Mouse (Mus musculus): ENCODE measurements around the gene Lipc. TPM values are rescaled to one million over a fixed set of nuclear protein-coding genes. Genes with fewer than 3 reads are reported as not detected.

The Lipc gene
- polyA plus RNA-seq, 1 experiment from 2014 or later: 0.38 TPM

DNA sequence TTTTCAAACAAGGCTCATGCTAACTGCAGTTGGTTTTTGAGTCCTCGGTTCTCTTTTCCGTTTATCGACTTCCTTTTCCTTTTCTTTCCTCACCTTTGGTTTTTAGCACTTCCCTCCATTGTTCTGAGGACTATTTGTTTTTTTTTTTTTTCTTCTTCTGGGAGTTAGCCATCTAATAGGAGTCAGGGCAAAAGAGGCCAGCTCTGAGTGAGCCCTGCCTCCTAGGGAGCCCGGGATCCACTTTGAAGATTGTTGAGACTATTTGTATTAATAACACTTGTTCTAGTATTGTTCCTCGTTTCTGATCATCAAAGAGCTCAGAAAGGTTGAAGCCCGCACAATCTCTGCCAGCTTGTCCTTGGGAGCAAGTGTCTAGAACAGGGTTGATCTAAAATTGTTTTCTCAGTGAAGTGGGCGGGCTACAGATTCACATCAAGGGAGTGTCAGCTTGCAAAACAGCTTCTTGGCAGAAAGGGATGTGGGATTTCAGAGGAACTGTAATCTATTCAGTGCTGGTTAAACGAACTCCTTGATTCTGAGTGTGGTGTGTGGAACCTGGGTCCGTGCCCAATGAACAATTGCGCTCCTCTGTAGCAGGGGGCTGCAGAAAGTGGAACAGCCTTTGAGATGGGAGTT, 103.8 kb downstream of the Lipc start:
- H3K36me3 ChIP-seq (ENCODE audit: control insufficient read depth, insufficient read depth, low read length): no peaks in the 10 kb centered on the region
- H3K27me3 ChIP-seq (replicated peaks; ENCODE audit: control insufficient read depth, insufficient read depth, low read length): no peaks in the 10 kb centered on the region
- H3K4me1 ChIP-seq (ENCODE audit: control insufficient read depth, insufficient read depth, low read length): no peaks in the 10 kb centered on the region; the same call in 1 of the 2 replicates
- H3K9me3 ChIP-seq (replicated peaks; ENCODE audit: control insufficient read depth, low read length): no peaks in the 10 kb centered on the region
- no peak overlapping the region for H3K4me3 ChIP-seq (ENCODE audit: low read depth, low read length)
- ATAC-seq (no peak), DNase-seq (ENCODE audit: low spot score) (peak; percentile 70)
- 42% methylated on average over 10 of the region's 10 CpGs for WGBS
- H3K9ac ChIP-seq (ENCODE audit: low read length): no peak overlapping the region
- H3K27ac ChIP-seq (ENCODE audit: low read depth, low read length): no peak overlapping the region
- no peak overlapping the region for H3K4me2 ChIP-seq (ENCODE audit: low read length)

DNA sequence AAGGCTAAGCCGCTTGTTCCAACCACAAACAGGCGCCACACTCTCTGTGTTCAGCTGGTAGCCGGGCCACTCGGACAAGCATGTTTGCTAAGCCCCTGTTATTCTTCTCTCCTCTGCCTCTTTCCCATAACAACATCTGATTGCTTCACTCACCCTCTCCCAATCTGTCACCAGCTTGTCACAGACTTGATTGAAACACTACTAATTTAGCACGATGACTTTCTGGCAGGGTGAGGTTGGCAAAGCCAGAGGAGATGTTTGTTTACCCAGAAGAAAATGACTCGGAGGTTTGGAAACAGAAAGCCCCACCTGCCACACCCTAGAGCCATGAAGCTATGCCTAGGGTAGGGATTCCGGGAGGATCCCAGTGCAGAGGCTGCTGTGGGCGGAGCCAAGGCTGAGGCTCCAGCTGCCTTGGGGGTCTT, 104.4 kb downstream of the Lipc start:
- Histone ChIP-seq H3K9ac (ENCODE audit: low read length) (no peak overlapping the region), H3K36me3 (ENCODE audit: control insufficient read depth, insufficient read depth, low read length) (no peaks in the 10 kb centered on the region), H3K4me1 (ENCODE audit: control insufficient read depth, insufficient read depth, low read length) (no peaks in the 10 kb centered on the region; the same call in 1 of the 2 replicates), H3K4me2 (ENCODE audit: low read length) (peak overlapping the region; percentile 12; the same call in 1 of the 2 replicates), H3K4me3 (ENCODE audit: low read depth, low read length) (no peak overlapping the region), H3K27me3 (replicated peaks; ENCODE audit: control insufficient read depth, insufficient read depth, low read length) (no peaks in the 10 kb centered on the region), H3K9me3 (replicated peaks; ENCODE audit: control insufficient read depth, low read length) (no peaks in the 10 kb centered on the region), H3K27ac (ENCODE audit: low read depth, low read length) (no peak overlapping the region)
- 42% methylated on average over 8 of the region's 8 CpGs for WGBS
- ATAC-seq: peak; percentile 54; the same call in 1 of the 2 replicates
- DNase-seq (ENCODE audit: low spot score): peak; percentile 71

DNA sequence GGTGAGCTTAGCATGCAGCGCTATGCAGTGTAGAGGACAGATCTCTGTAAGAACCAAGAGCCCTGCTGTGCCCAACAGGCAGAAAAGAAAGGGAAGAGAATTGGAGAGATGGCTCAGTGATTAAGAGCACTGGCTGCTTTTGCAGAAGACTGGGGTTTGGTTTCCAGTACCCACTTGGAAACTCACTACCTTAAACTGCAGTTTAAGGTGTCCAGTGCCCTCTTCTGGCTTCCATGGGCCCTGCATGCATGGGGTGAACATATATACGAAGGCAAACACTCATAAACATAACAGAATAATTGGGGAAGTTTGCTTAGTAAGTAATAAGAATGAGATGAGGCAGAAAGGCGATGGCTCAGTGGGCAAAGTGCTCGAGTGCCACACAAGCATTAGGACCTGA, 108.8 kb downstream of the Lipc start:
- no peak overlapping the region for H3K4me2 ChIP-seq (ENCODE audit: low read length)
- H3K9me3 ChIP-seq (replicated peaks; ENCODE audit: control insufficient read depth, low read length): no peaks in the 10 kb centered on the region

DNA sequence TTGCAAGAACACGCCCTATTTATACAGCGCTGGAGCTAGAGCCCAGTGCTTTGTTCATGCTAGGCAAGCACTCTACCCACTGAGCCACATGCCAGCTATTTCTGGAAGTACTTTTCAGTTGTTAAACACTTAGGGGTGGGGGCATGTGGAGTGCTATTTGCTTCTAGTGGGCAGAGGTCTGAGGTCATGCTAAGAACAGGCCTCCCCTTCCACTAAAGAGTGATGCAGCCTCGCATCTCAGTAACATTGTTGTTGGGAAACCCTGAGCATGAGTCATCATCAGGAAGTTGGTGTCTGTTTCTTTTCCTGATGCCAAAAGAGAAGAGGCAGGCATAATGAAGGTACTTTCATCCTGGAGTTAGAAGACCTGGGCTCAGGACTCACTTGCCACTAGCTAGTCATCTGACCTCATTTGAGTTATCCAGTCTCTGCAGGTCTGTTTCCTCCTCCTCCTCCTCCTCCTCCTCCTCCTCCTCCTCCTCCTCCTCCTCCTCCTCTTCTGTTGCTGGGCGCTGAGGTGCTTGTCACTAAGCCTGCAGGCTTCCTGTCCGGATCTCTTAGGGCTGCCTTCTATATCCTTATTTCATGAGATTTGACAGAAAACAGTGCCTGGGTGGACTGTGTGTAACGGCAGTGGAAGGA, 109.6 kb downstream of the Lipc start:
- ATAC-seq (no peak), DNase-seq (ENCODE audit: low spot score) (no peak)
- Histone ChIP-seq H3K27ac (ENCODE audit: low read depth, low read length) (no peak overlapping the region), H3K36me3 (ENCODE audit: control insufficient read depth, insufficient read depth, low read length) (no peaks in the 10 kb centered on the region), H3K4me3 (ENCODE audit: low read depth, low read length) (no peak overlapping the region), H3K27me3 (replicated peaks; ENCODE audit: control insufficient read depth, insufficient read depth, low read length) (no peaks in the 10 kb centered on the region), H3K9me3 (replicated peaks; ENCODE audit: control insufficient read depth, low read length) (no peaks in the 10 kb centered on the region), H3K9ac (ENCODE audit: low read length) (no peak overlapping the region), H3K4me2 (ENCODE audit: low read length) (no peak overlapping the region), H3K4me1 (ENCODE audit: control insufficient read depth, insufficient read depth, low read length) (no peaks in the 10 kb centered on the region)
- 85% methylated on average over 6 of the region's 6 CpGs for WGBS

More for the DNA sequence above, 108.8 kb downstream of the Lipc start:
- DNase-seq (ENCODE audit: low spot score) (no peak), ATAC-seq (no peak)
- Histone ChIP-seq H3K36me3 (ENCODE audit: control insufficient read depth, insufficient read depth, low read length) (no peaks in the 10 kb centered on the region), H3K27me3 (replicated peaks; ENCODE audit: control insufficient read depth, insufficient read depth, low read length) (no peaks in the 10 kb centered on the region), H3K4me1 (ENCODE audit: control insufficient read depth, insufficient read depth, low read length) (no peaks in the 10 kb centered on the region; the same call in 1 of the 2 replicates), H3K27ac (ENCODE audit: low read depth, low read length) (no peak overlapping the region), H3K9ac (ENCODE audit: low read length) (no peak overlapping the region), H3K4me3 (ENCODE audit: low read depth, low read length) (no peak overlapping the region)
- WGBS: 90% methylated on average over 4 of the region's 4 CpGs

DNA sequence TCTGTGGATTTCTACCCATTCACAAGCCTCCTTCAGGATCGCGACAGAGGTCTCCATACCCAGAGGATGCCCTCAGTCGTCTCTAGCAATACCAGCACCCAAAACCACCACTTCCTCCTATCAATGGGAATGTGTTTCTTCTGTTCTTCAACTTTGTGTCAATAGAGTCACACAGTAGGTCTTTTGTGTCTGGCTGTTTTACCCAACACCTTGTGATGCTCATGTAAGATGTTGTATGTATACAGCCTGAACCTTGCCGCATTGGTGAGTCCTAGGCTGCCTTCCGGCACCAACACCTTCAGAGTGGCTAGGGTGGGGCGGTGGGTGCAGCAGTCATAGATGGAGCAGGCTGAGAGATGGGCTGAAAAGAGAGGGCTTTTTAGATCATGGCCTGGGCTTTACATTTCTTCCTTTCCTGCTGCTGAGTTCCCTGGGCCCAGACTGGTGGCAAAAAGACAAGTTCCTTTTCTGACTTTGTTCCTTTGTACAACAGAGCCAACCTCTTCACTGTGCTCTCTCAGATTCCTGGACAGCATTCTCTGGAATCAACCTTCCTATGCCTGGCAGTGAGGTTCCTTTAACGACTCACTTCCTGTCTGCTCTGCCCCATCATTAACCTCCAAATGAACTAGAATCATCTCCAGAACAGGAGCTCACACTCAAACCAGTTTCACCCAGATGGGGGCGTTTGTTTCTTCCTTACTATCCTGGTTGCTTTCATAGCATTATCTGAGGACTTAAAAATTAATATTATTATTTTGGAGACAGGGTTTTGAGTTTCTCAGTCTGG, 110.4 kb downstream of the Lipc start:
- WGBS: 87% methylated on average over 8 of the region's 8 CpGs
- ATAC-seq (no peak), DNase-seq (ENCODE audit: low spot score) (no peak)
- Histone ChIP-seq H3K27me3 (replicated peaks; ENCODE audit: control insufficient read depth, insufficient read depth, low read length) (no peaks in the 10 kb centered on the region), H3K4me1 (ENCODE audit: control insufficient read depth, insufficient read depth, low read length) (no peaks in the 10 kb centered on the region), H3K4me3 (ENCODE audit: low read depth, low read length) (no peak overlapping the region), H3K36me3 (ENCODE audit: control insufficient read depth, insufficient read depth, low read length) (no peaks in the 10 kb centered on the region), H3K9me3 (replicated peaks; ENCODE audit: control insufficient read depth, low read length) (no peaks in the 10 kb centered on the region), H3K4me2 (ENCODE audit: low read length) (no peak overlapping the region), H3K9ac (ENCODE audit: low read length) (no peak overlapping the region), H3K27ac (ENCODE audit: low read depth, low read length) (no peak overlapping the region)

DNA sequence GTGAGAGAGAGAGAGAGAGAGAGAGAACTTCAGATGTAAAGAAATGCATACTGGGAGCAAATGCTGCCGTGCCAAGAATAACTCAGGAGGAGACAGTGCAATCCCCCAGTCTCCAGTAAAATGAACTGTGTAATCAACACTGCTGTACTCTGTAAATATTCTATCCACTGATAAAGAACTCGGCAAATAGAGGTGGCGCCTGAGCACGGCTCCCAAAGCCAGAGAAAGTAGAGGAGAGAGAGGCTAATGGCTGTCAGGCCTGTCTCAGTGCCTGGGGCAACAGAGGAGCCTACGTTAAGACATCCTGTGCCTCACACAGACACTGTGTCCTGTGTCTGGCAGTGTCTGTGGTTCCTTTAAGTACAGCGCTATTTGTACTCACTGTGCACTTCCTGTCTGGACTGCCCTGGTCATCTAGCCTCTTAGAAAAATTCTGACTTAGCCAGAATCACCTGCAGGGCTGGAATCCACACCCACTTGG, 111.1 kb downstream of the Lipc start:
- Histone ChIP-seq H3K36me3 (ENCODE audit: control insufficient read depth, insufficient read depth, low read length) (no peaks in the 10 kb centered on the region), H3K9ac (ENCODE audit: low read length) (no peak overlapping the region), H3K4me3 (ENCODE audit: low read depth, low read length) (no peak overlapping the region), H3K4me1 (ENCODE audit: control insufficient read depth, insufficient read depth, low read length) (no peaks in the 10 kb centered on the region), H3K27me3 (replicated peaks; ENCODE audit: control insufficient read depth, insufficient read depth, low read length) (no peaks in the 10 kb centered on the region), H3K9me3 (replicated peaks; ENCODE audit: control insufficient read depth, low read length) (no peaks in the 10 kb centered on the region), H3K4me2 (ENCODE audit: low read length) (no peak overlapping the region), H3K27ac (ENCODE audit: low read depth, low read length) (no peak overlapping the region)
- no peak for DNase-seq (ENCODE audit: low spot score)
- no peak for ATAC-seq
- WGBS: 68% methylated on average over 6 of the region's 6 CpGs

DNA sequence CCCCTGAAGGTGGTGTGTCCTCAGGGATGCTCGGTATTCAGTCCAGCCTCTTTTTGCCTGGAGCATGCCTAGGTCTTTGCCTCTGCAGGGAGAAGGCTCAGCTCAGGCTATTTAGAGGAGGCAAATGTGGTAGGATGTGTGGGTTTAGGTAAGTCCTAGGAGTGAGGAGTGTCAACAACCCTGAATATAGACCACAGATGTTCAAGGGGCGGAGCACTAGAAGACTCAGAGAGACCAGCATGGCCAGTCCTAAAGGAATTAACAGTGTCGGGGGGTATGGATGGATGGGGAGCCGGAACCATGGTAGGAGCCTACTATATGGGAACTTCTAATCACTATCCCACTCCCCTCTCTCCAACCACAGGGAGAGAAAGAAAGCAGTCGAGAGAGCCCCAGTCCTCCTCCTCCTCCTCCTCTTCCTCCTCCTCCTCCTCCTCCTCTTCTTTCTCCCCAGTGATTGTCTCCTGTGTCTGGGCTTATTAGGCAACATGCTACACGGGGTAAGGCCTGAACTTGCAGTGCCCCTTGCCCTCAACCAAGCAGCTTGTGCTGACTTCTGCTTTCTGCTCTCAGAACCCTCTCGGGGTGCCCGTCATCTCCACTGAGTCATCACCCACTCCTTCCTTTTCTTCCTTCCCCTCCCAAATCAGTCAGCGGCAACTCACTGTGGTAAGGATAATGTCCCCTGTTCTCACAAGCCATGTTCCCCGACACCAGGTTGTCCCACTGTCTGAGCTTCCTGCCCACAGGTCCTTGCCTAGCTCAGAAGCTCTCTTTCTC, 113.7 kb downstream of the Lipc start:
- Histone ChIP-seq H3K36me3 (ENCODE audit: control insufficient read depth, insufficient read depth, low read length) (no peaks in the 10 kb centered on the region), H3K9ac (ENCODE audit: low read length) (no peak overlapping the region), H3K9me3 (replicated peaks; ENCODE audit: control insufficient read depth, low read length) (no peaks in the 10 kb centered on the region), H3K4me2 (ENCODE audit: low read length) (no peak overlapping the region), H3K4me1 (ENCODE audit: control insufficient read depth, insufficient read depth, low read length) (no peaks in the 10 kb centered on the region), H3K27ac (ENCODE audit: low read depth, low read length) (no peak overlapping the region), H3K27me3 (replicated peaks; ENCODE audit: control insufficient read depth, insufficient read depth, low read length) (no peaks in the 10 kb centered on the region), H3K4me3 (ENCODE audit: low read depth, low read length) (no peak overlapping the region)
- WGBS: 82% methylated on average over 9 of the region's 10 CpGs
- no peak for ATAC-seq
- DNase-seq (ENCODE audit: low spot score): no peak

DNA sequence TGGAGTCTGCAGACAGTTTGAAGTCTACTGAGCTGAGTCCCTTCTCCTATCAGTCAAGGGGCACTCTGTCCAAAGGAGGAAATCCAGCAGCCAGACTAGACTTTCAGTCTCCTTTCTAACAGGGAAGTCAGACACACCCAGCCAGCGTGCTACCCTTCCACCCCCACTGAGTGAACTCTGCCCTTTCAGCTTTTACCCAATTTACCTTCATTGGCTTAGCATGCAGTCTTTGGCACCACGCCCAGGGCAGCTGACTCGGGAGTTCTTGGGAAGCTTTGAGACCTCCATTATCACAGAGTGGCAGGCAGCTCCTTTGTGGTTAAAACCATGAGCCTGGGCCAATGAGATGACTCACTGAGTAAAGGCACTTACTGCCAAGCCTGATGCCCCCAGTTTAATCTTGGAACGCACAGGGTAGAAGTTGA, 117.3 kb downstream of the Lipc start:
- no peak overlapping the region for H3K4me3 ChIP-seq (ENCODE audit: low read depth, low read length)
- H3K36me3 ChIP-seq (ENCODE audit: control insufficient read depth, insufficient read depth, low read length): no peaks in the 10 kb centered on the region
- ATAC-seq (no peak), DNase-seq (ENCODE audit: low spot score) (peak; percentile 51)
- no peak overlapping the region for H3K27ac ChIP-seq (ENCODE audit: low read depth, low read length)
- WGBS: 39% methylated on average over 4 of the region's 4 CpGs
- no peak overlapping the region for H3K4me2 ChIP-seq (ENCODE audit: low read length)
- H3K27me3 ChIP-seq (replicated peaks; ENCODE audit: control insufficient read depth, insufficient read depth, low read length): no peaks in the 10 kb centered on the region
- H3K9me3 ChIP-seq (replicated peaks; ENCODE audit: control insufficient read depth, low read length): no peaks in the 10 kb centered on the region
- no peak overlapping the region for H3K9ac ChIP-seq (ENCODE audit: low read length)
- H3K4me1 ChIP-seq (ENCODE audit: control insufficient read depth, insufficient read depth, low read length): no peaks in the 10 kb centered on the region
